Mouse (Mus musculus): ENCODE measurements around the gene Ptpro. TPM values are rescaled to one million over a fixed set of nuclear protein-coding genes. Genes with fewer than 3 reads are reported as not detected.
"Not testable (repeated sequence)": the region's sequence is repeated elsewhere in the genome, so short reads cannot be mapped to it uniquely, and the experiment has no call there.

Gene Ptpro
- total RNA-seq, 2 experiments from 2014 or later = 0.48 to 0.59 TPM

DNA sequence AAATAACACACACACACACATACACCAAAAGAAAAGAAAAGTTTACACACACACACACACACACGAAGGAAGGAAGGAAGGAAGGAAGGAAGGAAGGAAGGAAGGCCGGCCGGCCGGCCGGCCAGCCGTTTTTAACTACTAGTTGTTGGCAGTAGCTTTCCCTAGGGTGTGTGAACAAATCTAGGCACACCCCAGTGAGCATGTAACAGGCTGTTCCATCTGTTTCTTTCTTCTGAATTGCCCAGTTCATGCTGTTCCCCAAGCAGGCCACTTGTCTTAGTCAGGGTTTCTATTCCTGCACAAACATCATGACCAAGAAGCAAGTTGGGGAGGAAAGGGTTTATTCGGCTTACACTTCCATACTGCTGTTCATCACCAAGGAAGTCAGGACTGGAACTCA, 194.0 kb downstream of the Ptpro start:
- not testable (repeated sequence) for DNase-seq (ENCODE audit: low spot score)

GRCm38 (mm10) chr6:137455537-137456041, 203.5 kb downstream of the Ptpro start:
- peak; percentile 65 for DNase-seq (ENCODE audit: low spot score)

DNA sequence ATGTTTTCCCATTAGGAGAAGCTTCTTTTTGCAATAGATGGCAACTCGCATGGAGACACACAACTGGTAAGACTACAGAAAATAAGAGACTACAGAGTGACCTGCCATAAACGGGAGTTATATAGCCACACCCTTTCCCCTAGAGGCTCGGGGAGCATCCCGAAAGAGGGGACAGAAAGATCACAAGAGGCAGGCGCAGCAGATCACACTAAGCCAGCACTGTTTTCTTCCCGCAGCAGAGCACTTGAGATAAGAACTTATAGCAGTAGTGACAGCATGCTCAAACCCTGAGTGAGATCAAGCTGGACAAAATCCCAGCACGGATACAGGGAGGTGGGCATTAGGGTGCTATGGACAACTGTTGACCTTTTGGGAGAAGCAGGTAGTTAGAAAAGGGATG, 203.9 kb downstream of the Ptpro start:
- no peak for DNase-seq (ENCODE audit: low spot score)

- DNase-seq (ENCODE audit: low spot score) = peak; percentile 27
Measured at GRCm38 (mm10) chr6:137457210-137457609, 205.1 kb downstream of the Ptpro start.

DNA sequence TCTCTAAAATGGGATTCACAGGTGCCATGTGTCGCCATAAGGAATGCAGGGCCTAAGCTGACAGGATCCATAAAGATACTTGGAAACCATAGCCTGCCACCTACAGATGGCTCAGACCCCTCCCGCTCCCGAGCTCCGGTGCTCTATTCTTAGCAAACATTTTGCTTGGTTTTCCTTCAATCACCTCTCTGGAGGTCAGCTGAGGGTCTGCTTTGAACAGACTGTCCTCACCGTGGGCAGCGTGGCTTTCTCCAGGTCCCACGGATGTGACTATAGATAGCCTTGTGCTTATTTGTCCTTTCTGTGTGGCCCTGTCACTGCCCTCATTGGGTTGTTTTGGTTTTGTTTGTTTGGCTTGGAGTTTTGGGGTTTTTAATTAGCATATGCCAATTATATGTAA, 206.0 kb downstream of the Ptpro start:
- no peak for DNase-seq (ENCODE audit: low spot score)

DNA sequence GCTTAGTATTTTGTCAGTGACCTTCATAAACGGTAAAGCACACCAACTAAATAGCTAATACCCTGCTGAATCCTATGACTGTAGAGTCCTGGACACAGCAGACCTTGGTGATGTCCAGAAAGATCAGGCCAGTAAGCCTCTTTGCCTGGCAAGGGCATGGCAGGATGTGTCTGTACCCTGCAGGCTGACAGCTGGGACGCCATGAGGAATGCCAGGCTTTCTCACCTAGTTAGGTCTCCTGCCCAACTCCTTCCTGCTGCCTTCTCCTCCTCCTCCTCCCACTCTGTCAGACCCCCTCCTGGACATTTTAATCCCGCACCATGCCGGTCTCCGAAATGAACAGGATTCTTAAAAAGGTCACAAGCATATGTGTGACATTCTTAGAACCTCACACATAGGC, 211.7 kb downstream of the Ptpro start:
- DNase-seq (ENCODE audit: low spot score) = no peak

- peak; percentile 82 for DNase-seq (ENCODE audit: low spot score)
Measured at GRCm38 (mm10) chr6:137465253-137465652, 213.1 kb downstream of the Ptpro start.

DNA sequence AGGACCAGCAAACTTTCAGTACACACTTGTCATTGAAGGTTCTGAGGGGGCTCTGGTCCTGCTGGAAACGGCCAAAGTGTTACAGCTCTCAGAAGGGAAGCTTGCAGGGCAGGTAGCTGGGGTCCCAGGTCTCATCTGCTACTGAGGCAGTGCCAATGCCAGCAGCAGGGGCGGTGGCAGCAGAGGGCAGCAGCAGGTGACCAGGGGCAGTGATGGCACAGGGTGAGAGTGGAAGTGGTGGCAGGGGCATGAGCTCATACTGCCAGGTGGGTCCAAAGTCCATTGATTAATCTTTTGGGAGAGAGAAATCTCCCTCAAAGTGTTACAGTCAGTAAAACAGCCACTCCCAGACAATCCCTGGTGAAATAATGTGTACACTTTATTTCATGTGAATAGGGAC, 214.1 kb downstream of the Ptpro start:
- DNase-seq (ENCODE audit: low spot score) = no peak

DNA sequence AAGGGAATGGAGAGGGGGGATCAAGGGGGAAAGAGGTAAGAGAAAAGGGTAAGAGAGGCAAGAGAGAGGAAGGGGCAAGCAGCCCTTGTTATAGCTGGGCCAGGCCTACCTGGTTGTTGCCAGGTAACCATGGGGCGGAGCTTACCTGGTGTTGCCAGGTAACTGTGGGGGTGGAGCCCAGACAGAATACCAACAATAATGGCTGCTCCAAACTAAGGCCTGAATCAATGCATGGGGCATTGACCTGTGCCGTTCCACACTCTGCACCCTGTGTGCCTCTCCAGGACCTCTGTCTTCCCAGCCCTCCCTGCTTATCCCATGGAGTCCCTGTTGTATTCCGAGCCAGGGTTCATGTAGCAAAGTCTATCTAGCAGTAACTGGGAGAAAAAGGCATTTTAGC, 215.6 kb downstream of the Ptpro start:
- no peak for DNase-seq (ENCODE audit: low spot score)

- no peak for DNase-seq (ENCODE audit: low spot score)
Measured at GRCm38 (mm10) chr6:137469541-137469940, 217.4 kb downstream of the Ptpro start.

- DNase-seq (ENCODE audit: low spot score) = peak; percentile 63
Measured at GRCm38 (mm10) chr6:137470901-137471598, 218.9 kb downstream of the Ptpro start.

GRCm38 (mm10) chr6:137472129-137472528, 220.0 kb downstream of the Ptpro start:
- no peak for DNase-seq (ENCODE audit: low spot score)

DNA sequence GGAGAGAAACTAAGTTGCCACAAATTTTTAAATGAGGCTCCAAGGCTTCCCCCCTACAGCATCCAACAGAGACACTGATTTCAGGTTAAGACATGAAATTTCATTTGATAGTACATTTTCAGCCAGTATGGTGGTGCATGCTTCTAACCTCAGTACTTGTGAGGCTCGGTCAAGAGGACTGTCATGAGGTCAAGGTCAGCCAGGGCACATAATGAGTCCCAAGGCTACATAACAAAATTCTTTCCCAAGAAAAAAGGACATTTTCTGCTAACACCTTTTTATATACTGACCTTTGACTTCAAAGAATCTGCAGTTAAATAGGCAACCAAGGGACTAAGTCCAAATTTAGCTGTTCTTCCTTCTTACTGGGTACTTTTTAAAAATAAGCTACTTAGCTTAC, 221.3 kb downstream of the Ptpro start:
- no peak for DNase-seq (ENCODE audit: low spot score)

GRCm38 (mm10) chr6:137475695-137476094, 223.6 kb downstream of the Ptpro start:
- not testable (repeated sequence) for DNase-seq (ENCODE audit: low spot score)

DNA sequence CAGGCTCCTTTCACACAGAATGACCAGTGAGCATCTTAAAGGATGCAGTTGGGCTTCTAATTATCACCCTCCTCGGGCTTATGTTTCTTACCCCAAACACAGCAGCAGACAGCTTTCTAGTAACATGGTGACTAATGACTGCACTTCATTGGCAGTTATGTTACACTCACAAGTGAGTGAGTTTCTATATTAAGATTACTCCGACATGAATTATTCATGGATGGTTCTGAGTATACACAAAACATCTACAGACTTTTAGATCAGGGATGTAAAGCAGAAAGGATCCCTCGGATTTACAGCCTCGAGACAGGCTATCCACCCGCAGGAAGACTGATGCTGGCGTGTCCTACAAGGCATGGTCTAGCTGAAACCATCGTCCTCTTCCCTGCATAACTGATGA, 230.8 kb downstream of the Ptpro start:
- DNase-seq (ENCODE audit: low spot score) = no peak

DNA sequence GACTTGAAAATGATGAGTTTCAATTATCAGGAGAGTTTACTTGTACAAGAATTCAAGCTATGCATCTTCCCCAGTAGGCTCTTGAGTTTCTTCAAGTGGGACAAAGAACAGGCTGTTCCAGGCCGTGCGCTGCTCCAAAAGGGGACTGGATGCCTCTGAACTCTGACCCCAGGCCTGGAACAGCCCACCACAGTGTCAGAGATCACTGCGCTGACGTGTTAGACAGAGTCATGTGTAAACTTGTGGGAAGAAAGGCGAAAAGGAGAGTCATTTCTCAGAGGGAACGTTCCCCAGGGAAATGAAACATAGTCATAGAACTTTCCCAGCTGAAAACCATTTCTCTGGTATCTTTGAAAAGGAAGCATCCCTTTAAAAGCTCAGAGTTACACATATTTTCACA, 235.3 kb downstream of the Ptpro start:
- peak; percentile 62 for DNase-seq (ENCODE audit: low spot score)

DNA sequence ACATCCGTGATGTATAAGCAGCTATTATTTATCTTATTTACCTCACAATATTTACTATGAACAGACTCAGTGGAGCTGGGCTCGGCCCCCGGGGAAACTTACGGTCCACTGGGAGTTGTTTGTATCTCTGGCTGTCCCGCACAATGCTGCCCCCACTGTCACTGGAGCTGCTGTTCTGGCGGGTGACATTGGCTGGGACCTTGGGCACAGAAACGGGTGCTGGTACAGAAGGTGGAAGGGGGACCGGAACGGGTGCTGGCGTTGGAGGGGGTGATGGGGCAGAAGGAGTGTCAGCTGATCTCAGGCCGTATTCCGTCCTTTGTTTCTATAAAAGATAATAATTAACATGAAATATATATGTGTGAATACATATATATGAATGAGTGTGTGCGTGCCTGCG, 238.0 kb downstream of the Ptpro start:
- no peak for DNase-seq (ENCODE audit: low spot score)

GRCm38 (mm10) chr6:137491659-137492058, 239.5 kb downstream of the Ptpro start:
- no peak for DNase-seq (ENCODE audit: low spot score)

DNA sequence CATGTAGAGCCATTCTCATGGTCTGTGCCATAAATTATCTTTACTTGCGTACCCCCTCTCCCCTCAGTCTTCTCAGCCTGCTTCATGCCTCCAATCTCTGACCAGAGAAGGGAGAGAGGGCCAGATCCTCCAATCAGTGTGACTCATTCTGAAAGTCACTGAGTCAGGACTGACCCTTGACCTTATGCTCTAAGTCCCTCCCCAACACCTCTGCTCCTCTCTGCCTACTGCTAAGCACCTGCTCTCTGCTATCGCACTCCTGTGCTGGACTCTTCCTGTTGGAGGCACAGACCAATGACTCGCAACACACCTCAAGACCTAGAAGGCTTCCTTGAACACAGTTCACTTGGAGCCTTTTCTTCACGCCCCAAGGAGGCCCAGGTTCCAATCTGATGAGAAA, 240.5 kb downstream of the Ptpro start:
- DNase-seq (ENCODE audit: low spot score) = no peak

DNA sequence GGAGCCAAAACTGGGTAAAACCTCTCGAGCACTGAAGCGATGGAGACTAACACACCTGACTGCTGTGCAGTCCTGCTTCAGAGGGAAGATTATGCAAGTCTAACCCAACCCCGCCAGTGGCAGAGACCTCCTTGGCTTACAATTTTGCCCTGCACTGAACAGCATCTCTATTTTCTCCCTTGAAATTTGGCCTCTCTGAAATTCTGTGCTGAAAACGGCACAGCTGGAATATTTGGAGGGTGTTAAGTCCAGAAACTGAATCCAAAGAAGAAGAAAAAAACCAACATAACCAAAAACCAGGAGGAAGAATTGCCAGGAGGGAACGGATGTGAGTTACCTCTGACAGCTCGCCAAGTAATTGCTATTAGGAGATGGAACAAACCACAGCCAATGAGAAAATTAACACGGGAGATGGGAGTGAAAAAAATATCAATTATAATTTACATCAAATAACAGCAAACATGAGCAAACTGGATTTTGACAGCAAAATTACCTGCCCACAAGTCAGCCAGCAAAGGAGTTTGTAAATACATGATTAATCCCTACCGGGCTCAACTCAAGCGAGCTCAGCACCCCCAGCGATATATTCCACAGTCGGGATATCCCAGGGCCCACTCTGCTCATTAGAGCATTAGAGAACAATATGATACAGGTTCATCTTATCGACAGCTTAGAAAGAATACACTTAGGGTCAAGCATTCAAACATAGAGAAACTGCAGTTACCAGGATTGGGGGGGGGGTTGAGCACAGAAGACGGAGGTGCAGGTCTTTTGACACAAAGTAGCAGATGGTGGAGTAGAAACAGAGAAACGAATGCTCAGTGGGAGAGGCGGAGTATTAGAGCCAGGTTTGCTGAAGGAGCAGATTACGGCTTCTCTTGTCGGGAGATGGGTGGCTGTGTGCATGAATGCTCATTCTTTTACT, 241.4 kb downstream of the Ptpro start:
- no peak for DNase-seq (ENCODE audit: low spot score)

GRCm38 (mm10) chr6:137494136-137494475, 242.0 kb downstream of the Ptpro start:
- no peak for DNase-seq (ENCODE audit: low spot score)

GRCm38 (mm10) chr6:137494801-137495200, 242.7 kb downstream of the Ptpro start:
- DNase-seq (ENCODE audit: low spot score) = no peak

- DNase-seq (ENCODE audit: low spot score) = no peak
Measured at GRCm38 (mm10) chr6:137495233-137495632, 243.1 kb downstream of the Ptpro start.
